Mouse (Mus musculus) lung, postnatal 36 days (tissue): ENCODE data around the gene Crhr1.

Experiments used
- DNase-seq: peaks from one replicate; pipeline ENCODE4 v3.0.0; 2022; ENCODE audit warnings: mixed read lengths

The Crhr1 gene

DNA sequence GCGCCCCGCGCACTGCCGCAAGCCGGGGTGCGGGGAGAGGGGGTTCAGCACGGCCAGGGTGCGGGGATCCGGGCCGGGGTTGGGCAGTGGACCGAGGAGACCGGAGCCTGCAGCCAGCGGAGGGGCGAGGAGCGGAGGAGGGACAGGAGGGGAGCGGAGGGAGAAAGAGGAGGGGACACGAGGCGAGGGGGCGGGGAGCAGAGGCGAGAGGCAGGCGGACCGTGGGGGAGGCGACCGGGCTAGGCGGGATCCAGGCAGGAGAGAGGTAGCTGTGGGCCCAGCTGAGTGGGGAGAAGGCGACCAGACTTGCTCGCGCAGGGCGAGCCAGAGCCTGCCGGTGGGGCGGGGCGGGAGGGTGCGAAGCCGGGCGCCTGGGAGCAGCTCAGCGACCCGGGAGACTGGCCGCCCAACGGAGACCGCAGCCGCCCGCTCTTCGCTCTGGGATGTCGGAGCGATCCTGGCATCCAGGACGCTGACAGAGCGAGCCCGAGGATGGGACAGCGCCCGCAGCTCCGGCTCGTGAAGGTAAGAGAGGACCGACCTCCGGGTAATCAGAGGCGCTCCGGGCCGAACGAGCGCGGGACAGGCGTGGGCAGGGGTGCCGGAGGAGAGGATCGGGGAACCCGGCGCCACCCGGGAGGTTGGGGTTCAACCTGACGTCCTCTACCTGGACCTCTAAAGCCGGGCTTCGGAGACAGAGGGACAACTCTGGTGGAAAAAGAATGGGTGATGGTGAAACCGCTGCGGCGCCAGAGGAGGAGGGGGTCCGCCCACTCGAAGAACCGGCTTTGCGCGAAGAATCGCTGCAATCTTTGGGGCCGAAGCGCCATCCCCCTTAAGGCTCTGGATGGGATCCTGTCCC lies at the start of gene Crhr1:
TSS of gene Crhr1 (plus strand) at position 276 of the 862 bp plus-strand sequence.
- no peak for DNase-seq

- no peak for DNase-seq
Observed at GRCm38 (mm10) chr11:104083248-104083647, 49.4 kb upstream of the Crhr1 start.

GRCm38 (mm10) chr11:104083716-104084115 lies 48.9 kb upstream of the Crhr1 start:
- no peak for DNase-seq

- DNase-seq: no peak
Observed at GRCm38 (mm10) chr11:104088519-104088918, 44.1 kb upstream of the Crhr1 start.

GRCm38 (mm10) chr11:104090769-104091168 lies 41.9 kb upstream of the Crhr1 start:
- no peak for DNase-seq

DNA sequence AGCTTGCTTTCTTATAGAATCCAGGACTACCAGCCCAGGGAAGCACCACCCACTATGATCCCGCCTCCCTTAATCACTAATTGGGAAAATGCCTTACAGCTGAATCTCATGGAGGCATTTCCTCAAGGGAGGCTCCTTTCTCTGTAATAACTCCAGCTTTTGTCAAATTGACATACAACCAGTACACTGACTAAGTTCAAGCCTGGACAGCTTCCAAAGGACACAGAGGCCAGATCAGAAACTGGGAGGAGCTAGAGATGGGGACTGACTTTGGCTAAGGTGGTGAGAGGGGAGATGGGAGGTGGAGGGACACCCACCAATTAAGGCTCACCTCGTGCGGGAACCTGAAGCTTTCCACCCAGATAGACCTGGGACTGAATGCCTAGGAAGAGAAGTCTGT lies 37.5 kb upstream of the Crhr1 start:
- no peak for DNase-seq

GRCm38 (mm10) chr11:104096536-104096935 lies 36.1 kb upstream of the Crhr1 start:
- DNase-seq: no peak

DNA sequence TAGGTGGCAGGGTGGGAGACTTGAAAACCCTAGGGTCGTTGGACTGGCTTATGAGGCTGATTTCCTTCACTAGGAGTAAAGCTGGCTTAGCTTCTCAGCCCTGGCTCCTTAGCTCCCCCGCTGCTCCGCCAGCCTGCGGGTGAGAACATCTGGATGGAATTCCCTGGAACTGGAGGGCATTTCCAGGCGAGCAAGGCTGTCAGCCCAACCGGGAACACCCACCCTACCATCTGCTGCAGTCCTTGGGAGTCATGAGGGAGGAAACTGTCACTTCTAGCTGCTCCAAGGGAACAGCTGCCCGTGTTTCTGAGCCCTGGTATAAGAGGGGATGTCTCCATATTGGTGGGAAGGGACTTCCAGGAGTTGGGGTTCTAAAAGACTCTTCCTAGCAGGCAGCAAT lies 33.1 kb upstream of the Crhr1 start:
- DNase-seq: no peak

GRCm38 (mm10) chr11:104102641-104103040 lies 30.0 kb upstream of the Crhr1 start:
- no peak for DNase-seq

DNA sequence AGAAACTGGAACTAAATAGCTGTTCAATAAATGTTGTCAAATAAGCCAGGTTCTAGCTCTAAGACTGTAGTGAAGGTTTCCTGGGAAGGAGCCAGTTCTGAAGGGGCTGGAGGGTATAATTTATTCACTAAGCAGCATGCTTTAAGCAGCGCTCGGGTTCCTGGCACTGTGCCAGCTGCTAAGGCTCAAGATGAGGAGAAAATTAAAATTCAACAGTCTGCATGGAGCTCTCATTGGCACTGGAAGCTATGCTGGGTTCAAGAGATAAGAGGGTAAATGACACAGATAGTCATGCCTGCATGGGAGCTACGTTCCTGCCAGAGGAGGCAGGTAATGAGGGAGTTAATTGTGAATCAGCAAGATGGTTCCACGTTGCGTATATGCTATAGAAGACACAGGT lies 26.3 kb upstream of the Crhr1 start:
- DNase-seq: no peak

GRCm38 (mm10) chr11:104106969-104107368 lies 25.7 kb upstream of the Crhr1 start:
- DNase-seq: no peak

GRCm38 (mm10) chr11:104110366-104110765 lies 22.3 kb upstream of the Crhr1 start:
- no peak for DNase-seq

DNA sequence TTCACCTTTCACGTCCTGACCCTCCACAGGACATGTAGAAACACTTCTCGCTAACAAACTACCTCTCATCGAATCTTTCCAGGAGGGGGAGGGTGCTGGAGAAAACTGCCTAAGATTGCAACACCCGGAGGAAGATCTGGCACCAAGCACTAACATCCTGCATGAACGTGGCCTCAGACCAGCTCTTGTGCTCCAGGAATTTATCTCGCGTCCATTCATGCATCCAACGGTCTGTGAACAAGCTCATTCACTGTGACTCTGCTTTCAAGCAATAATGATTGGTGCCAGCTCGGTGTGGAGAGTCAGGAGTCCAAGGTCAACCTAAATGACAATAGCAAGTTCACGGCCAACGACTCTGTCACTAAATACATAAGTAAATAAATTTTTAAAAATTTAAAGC lies 20.8 kb upstream of the Crhr1 start:
- DNase-seq: no peak

- DNase-seq: no peak
Observed at GRCm38 (mm10) chr11:104113699-104114098, 19.0 kb upstream of the Crhr1 start.

GRCm38 (mm10) chr11:104114690-104115089 lies 18.0 kb upstream of the Crhr1 start:
- peak; percentile 39 for DNase-seq

GRCm38 (mm10) chr11:104118356-104118755 lies 14.3 kb upstream of the Crhr1 start:
- DNase-seq: no peak

DNA sequence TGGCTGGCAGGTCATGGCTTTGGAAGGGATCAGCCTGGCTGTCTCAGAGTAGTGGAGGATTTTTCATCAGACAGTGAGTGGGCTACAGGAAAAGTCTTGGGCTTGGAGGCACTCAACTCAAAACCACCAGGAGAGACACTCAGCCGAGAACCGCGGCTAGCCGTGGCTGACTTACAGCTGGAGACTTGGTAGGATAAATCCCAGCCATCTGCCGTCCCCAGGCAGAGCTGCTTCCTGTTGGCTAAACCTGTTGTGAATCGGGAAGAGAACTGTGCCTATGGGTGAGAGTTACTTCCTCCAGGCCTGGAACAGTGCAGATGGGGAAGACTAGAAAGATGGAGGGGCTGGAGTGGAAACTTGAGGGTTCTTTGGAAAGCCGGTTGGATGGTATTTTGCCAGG lies 9.7 kb upstream of the Crhr1 start:
- DNase-seq: no peak

- no peak for DNase-seq
Observed at GRCm38 (mm10) chr11:104123479-104123878, 9.2 kb upstream of the Crhr1 start.

- DNase-seq: no peak
Observed at GRCm38 (mm10) chr11:104124582-104124981, 8.1 kb upstream of the Crhr1 start.

- no peak for DNase-seq
Observed at GRCm38 (mm10) chr11:104129466-104129865, 3.2 kb upstream of the Crhr1 start.

- DNase-seq: no peak
Observed at GRCm38 (mm10) chr11:104130721-104131647, 1.7 kb upstream of the Crhr1 start.

DNA sequence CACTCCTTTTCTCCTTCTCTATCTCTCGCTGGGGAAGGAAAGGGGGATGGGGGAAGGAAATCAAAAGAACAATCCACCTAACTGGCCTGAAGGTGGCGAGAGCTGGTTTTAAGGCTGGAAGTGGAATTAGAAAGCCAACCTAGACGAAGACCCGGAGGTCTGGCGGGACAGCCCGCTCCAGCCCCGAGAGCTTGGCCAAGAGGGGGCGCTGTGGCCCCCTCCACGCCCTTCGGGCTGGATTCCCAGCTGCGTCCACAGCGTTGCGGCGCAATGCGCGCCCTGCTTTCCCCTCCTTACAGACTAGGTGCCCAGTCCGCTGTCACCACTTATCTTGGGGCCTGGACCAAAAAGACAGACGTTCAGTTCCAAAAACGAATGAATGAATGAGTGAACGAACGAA lies 899 bp upstream of the Crhr1 start:
- DNase-seq: no peak

DNA sequence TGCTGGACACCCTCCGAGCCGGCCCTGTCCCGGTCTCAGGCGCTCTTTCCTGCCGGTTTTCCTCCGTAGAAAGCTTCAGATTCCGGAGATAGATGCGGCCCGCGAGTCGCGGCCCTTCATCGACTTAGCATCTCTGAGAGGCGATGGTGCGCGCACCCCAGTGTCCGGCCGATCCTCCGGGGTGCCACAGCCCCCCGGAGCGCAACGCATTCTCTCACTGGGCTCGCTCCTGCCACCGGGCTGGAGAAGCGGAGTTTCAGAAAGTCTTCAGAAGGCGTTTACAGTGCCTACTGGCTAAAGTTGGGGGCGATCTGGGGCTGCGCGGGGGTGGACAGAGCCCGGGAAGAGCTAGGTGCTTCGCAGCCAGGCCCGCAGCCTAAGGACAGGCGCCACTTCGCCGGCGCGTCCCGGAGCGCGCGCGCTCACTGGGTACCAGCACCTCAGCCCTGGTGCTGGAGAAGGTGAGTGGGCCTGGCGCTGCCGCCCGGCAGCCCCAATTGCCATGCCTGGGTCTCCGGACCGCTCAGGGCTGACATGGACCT lies 858 bp downstream of the Crhr1 start:
- no peak for DNase-seq

DNA sequence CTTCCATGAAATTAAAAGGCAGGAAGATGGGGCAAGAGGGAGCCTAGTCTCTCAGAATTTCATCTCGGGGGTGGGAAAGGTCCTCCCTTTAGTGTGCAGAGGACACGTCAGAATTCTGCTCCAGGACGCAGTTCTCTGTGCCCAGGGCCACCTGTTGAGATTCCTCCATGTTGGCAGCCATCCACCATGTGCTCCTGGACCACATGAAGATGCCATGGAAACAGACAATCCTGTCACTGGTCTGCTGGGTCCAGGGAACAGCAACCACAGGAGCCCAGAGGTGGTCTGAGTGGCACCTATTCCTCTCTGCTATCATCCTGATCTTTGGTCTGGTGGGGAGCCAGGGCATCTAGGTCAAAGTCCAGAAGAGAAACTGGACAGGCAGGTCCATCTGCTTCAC lies 6.3 kb downstream of the Crhr1 start:
- no peak for DNase-seq
